Mouse (Mus musculus): ENCODE results near the gene Slc17a8.

- TF ChIP-seq CTCF (IDR thresholded peaks at IDR 0.05; ENCODE audit: borderline replicate concordance, extremely low read depth, insufficient read depth, insufficient read length): peak; percentile 68; the same call in 1 of the 2 replicates
- no peak for TF ChIP-seq POLR2A (IDR thresholded peaks at IDR 0.05; ENCODE audit: borderline replicate concordance, extremely low read depth, insufficient read depth, insufficient read length, poor library complexity, severe bottlenecking)
Measured at GRCm38 (mm10) chr10:89630052-89630451, 9.0 kb upstream of the Slc17a8 start.
